Mouse (Mus musculus): ENCODE measurements around the gene Blm.

The Blm gene

DNA sequence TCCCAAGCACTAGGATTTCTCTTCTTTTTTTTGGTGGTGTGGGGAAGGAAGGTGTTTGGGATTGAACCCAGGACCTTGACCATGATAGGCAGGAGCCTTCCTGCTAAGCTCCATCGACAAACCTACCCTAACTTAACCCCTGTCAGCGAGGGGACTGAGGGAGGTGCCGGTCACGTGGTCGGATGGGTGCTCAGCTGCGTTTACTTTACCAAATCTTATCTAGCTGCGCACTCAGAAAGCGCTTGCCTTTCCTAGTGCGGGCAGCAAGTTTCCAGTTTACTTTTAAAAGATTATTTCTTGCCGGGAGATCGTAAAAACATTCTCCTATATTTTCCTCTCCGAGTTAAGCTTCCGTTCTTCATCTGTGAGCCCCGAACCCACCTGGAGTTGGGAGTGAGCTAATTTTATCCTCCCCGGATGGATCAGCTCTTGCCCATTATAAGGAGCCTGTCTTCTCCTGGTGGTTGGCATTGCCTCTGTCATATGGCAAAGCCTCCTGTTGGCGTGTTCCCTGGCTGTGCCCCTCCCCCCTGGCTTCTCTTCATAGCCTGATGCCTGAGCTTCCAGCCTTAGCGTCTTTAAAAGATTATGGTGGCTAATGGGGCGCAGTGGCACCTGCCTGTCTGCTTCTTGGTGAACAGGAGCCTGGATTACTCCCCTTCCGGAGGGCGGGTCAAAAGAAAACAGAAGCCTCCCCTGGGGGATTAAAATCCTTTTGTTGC lies 112.0 kb downstream of the Blm start:
- Histone ChIP-seq H3K36me3 (ENCODE audit: insufficient read depth, low read length) (no peaks in the 10 kb centered on the region), H3K4me1 (replicated peaks; ENCODE audit: low read depth, low read length) (peaks cover 38% of the 10 kb centered on the region), H3K4me3 (replicated peaks; ENCODE audit: low read length) (peak overlapping the region; percentile 49), H3K9me3 (ENCODE audit: low read length) (no peaks in the 10 kb centered on the region), H3K27me3 (ENCODE audit: insufficient read depth, low read length) (peaks cover 11% of the 10 kb centered on the region)
- no peak for TF ChIP-seq NANOG (IDR thresholded peaks at IDR 0.05; ENCODE audit: borderline replicate concordance, low read length)
- TF ChIP-seq CTCF (conservative IDR thresholded peaks at IDR 0.05; ENCODE audit: low read length) = no peak; the same call in 1 of the 2 replicates
- TF ChIP-seq POU5F1 (IDR thresholded peaks at IDR 0.05; ENCODE audit: borderline replicate concordance, low read length) = no peak

GRCm38 (mm10) chr7:80421576-80421975 lies 113.3 kb downstream of the Blm start:
- H3K27me3 ChIP-seq (ENCODE audit: insufficient read depth, low read length) = peaks cover 16% of the 10 kb centered on the region
- H3K9me3 ChIP-seq (ENCODE audit: low read length) = no peaks in the 10 kb centered on the region
- H3K36me3 ChIP-seq (ENCODE audit: insufficient read depth, low read length) = no peaks in the 10 kb centered on the region
- H3K4me1 ChIP-seq (replicated peaks; ENCODE audit: low read depth, low read length) = peaks cover 38% of the 10 kb centered on the region
- TF ChIP-seq CTCF (conservative IDR thresholded peaks at IDR 0.05; ENCODE audit: low read length) (no peak), NANOG (IDR thresholded peaks at IDR 0.05; ENCODE audit: borderline replicate concordance, low read length) (no peak), POU5F1 (IDR thresholded peaks at IDR 0.05; ENCODE audit: borderline replicate concordance, low read length) (no peak)
- no peak overlapping the region for H3K4me3 ChIP-seq (replicated peaks; ENCODE audit: low read length)

DNA sequence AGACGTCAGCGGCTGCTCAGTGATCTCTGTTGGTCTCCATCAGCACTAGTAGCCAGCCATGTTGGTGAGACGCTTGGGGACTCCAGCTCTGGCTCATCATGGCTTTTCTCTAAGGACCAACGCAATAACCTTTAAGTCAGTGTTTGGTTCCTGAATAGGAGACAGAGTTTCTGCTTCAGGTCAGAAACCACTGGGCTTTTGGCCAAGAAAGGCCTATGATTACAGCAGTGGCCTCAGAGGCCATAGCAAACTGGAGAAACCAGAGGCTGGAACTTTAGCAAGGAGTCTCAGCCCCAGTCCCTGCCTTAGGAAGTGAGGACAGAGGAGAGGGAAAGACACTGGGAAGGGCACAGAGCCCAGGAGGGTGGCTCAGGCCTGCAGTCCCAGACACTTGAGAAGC lies 114.3 kb downstream of the Blm start:
- Histone ChIP-seq H3K4me3 (replicated peaks; ENCODE audit: low read length) (no peak overlapping the region), H3K9me3 (ENCODE audit: low read length) (no peaks in the 10 kb centered on the region), H3K27me3 (ENCODE audit: insufficient read depth, low read length) (peaks cover 18% of the 10 kb centered on the region), H3K36me3 (ENCODE audit: insufficient read depth, low read length) (no peaks in the 10 kb centered on the region), H3K4me1 (replicated peaks; ENCODE audit: low read depth, low read length) (peaks cover 38% of the 10 kb centered on the region)
- no peak for TF ChIP-seq POU5F1 (IDR thresholded peaks at IDR 0.05; ENCODE audit: borderline replicate concordance, low read length)
- no peak for TF ChIP-seq NANOG (IDR thresholded peaks at IDR 0.05; ENCODE audit: borderline replicate concordance, low read length)
- TF ChIP-seq CTCF (conservative IDR thresholded peaks at IDR 0.05; ENCODE audit: low read length) = no peak

DNA sequence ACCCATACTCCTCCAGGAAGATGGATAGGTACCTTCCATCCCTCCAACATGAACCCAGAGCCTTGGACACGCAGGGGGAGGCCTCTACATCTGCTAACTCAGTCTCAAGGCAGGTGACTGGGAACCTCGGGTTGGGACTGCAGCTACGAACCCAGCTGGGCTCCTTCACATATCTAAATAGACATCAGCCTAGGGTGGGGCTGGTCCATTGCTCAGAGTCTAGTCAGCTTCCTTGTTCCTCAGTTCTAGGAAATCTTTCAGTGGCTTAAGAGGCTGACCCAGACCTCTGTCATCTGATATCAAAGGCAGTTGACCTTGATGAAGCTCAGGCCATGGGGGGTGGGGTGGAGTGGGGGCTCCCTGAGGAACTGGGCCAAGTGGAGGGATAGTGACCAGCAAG lies 115.6 kb downstream of the Blm start:
- no peak for TF ChIP-seq POU5F1 (IDR thresholded peaks at IDR 0.05; ENCODE audit: borderline replicate concordance, low read length)
- no peak for TF ChIP-seq NANOG (IDR thresholded peaks at IDR 0.05; ENCODE audit: borderline replicate concordance, low read length)
- no peak for TF ChIP-seq CTCF (conservative IDR thresholded peaks at IDR 0.05; ENCODE audit: low read length)
- peaks cover 38% of the 10 kb centered on the region for H3K4me1 ChIP-seq (replicated peaks; ENCODE audit: low read depth, low read length)
- peaks cover 18% of the 10 kb centered on the region for H3K27me3 ChIP-seq (ENCODE audit: insufficient read depth, low read length)
- H3K4me3 ChIP-seq (replicated peaks; ENCODE audit: low read length) = no peak overlapping the region
- no peaks in the 10 kb centered on the region for H3K36me3 ChIP-seq (ENCODE audit: insufficient read depth, low read length)
- no peaks in the 10 kb centered on the region for H3K9me3 ChIP-seq (ENCODE audit: low read length)

DNA sequence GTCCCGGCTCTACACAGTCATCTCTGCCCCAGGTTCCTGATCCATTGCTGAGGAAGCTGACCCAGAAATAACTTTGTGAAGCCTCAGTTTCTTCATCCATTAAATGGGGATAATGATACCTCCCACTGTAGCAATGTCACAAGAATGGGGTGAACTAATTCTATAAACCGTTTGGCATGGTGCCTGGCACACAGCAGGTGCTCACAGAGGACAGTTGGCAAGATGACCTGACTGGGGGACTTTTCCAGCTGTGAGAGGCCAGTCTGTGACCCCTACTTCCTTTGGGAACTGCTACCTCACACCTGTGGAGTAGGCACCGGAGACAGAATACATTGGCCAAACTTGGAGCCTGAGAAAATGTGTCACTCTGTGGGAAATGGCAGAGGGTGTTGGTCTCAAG lies 116.9 kb downstream of the Blm start:
- Histone ChIP-seq H3K4me1 (replicated peaks; ENCODE audit: low read depth, low read length) (peaks cover 31% of the 10 kb centered on the region), H3K4me3 (replicated peaks; ENCODE audit: low read length) (no peak overlapping the region), H3K27me3 (ENCODE audit: insufficient read depth, low read length) (peaks cover 18% of the 10 kb centered on the region), H3K36me3 (ENCODE audit: insufficient read depth, low read length) (no peaks in the 10 kb centered on the region), H3K9me3 (ENCODE audit: low read length) (no peaks in the 10 kb centered on the region)
- TF ChIP-seq POU5F1 (IDR thresholded peaks at IDR 0.05; ENCODE audit: borderline replicate concordance, low read length) (no peak), CTCF (conservative IDR thresholded peaks at IDR 0.05; ENCODE audit: low read length) (no peak), NANOG (IDR thresholded peaks at IDR 0.05; ENCODE audit: borderline replicate concordance, low read length) (no peak)

DNA sequence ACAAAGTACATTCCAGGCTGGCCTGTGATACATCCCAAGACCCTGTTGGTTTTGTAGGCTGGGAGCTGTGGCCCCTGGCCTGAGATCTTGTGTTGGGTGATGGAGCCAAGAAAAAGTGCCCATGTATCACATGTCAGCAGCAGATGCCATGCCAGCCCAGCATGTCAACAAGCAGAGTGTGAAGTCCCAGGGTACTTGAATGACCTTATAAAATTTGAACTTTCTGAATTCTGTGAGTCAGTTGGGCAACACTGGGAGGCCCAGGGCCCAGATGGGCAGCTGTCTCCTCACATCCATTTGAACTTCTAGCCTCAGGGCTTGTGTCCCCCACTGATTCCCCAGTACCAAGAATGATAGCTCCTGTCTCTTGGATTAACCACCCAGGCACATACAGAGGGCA lies 117.3 kb downstream of the Blm start:
- Histone ChIP-seq H3K9me3 (ENCODE audit: low read length) (no peaks in the 10 kb centered on the region), H3K4me1 (replicated peaks; ENCODE audit: low read depth, low read length) (peaks cover 26% of the 10 kb centered on the region), H3K27me3 (ENCODE audit: insufficient read depth, low read length) (peaks cover 18% of the 10 kb centered on the region), H3K4me3 (replicated peaks; ENCODE audit: low read length) (no peak overlapping the region), H3K36me3 (ENCODE audit: insufficient read depth, low read length) (no peaks in the 10 kb centered on the region)
- TF ChIP-seq CTCF (conservative IDR thresholded peaks at IDR 0.05; ENCODE audit: low read length) (no peak), NANOG (IDR thresholded peaks at IDR 0.05; ENCODE audit: borderline replicate concordance, low read length) (no peak), POU5F1 (IDR thresholded peaks at IDR 0.05; ENCODE audit: borderline replicate concordance, low read length) (no peak)

GRCm38 (mm10) chr7:80416969-80417368 lies 118.0 kb downstream of the Blm start:
- Histone ChIP-seq H3K4me3 (replicated peaks; ENCODE audit: low read length) (no peak overlapping the region), H3K27me3 (ENCODE audit: insufficient read depth, low read length) (peaks cover 14% of the 10 kb centered on the region), H3K36me3 (ENCODE audit: insufficient read depth, low read length) (no peaks in the 10 kb centered on the region), H3K4me1 (replicated peaks; ENCODE audit: low read depth, low read length) (peaks cover 22% of the 10 kb centered on the region), H3K9me3 (ENCODE audit: low read length) (no peaks in the 10 kb centered on the region)
- TF ChIP-seq NANOG (IDR thresholded peaks at IDR 0.05; ENCODE audit: borderline replicate concordance, low read length) (no peak), CTCF (conservative IDR thresholded peaks at IDR 0.05; ENCODE audit: low read length) (no peak), POU5F1 (IDR thresholded peaks at IDR 0.05; ENCODE audit: borderline replicate concordance, low read length) (no peak)

DNA sequence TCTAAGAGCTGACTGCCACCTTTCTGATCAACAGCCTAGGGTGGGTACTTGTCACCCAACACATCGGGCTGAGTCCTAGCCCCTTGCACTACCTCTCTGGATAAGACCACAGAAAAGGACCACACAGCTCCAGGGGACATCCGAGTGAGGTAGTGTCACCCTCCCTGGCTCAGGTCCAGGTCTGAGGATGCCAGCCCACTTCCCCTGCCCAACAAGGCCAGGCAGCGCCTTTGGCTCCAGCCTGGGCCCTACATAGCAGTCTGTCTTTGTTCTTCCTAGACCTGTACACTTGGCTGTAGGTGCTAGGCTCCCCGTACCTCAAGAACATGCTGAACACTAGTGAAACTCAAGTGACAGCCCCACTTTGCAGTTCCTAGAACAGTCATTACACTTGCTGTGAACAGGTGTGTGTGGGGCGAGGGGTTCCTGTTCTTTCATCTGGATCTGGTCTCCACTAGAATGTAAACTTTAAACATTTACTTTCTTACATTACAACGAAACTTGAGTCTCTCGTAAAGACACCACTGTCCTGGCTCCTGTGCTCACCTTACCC lies 120.5 kb downstream of the Blm start:
- H3K27me3 ChIP-seq (ENCODE audit: insufficient read depth, low read length) = peaks cover 13% of the 10 kb centered on the region
- H3K4me3 ChIP-seq (replicated peaks; ENCODE audit: low read length) = no peak overlapping the region
- H3K36me3 ChIP-seq (ENCODE audit: insufficient read depth, low read length) = no peaks in the 10 kb centered on the region
- H3K9me3 ChIP-seq (ENCODE audit: low read length) = no peaks in the 10 kb centered on the region
- TF ChIP-seq NANOG (IDR thresholded peaks at IDR 0.05; ENCODE audit: borderline replicate concordance, low read length) (no peak), CTCF (conservative IDR thresholded peaks at IDR 0.05; ENCODE audit: low read length) (no peak), POU5F1 (IDR thresholded peaks at IDR 0.05; ENCODE audit: borderline replicate concordance, low read length) (no peak)
- peaks cover 8% of the 10 kb centered on the region for H3K4me1 ChIP-seq (replicated peaks; ENCODE audit: low read depth, low read length)
